Mouse (Mus musculus): Measurements from ENCODE around the gene Nme4.
"Not testable (repeated sequence)": the region's sequence is repeated elsewhere in the genome, so short reads cannot be mapped to it uniquely, and the experiment has no call there.

Nme4 gene

GRCm38 (mm10) chr17:26113181-26113948 is 18.0 kb upstream of the Nme4 start, which contains the start of gene Tmem8:
Tmem8 (plus strand) TSS chr17:26113299.
- peak; percentile 81 for DNase-seq

GRCm38 (mm10) chr17:26112751-26113150 is 17.3 kb upstream of the Nme4 start:
- DNase-seq: no peak

GRCm38 (mm10) chr17:26111722-26112121 is 16.3 kb upstream of the Nme4 start:
- no peak for DNase-seq

- DNase-seq: no peak
These were observed 15.6 kb upstream of the Nme4 start for GRCm38 (mm10) chr17:26111024-26111423.

GRCm38 (mm10) chr17:26110156-26110555 is 14.8 kb upstream of the Nme4 start:
- DNase-seq: no peak

GRCm38 (mm10) chr17:26105619-26106018 is 10.2 kb upstream of the Nme4 start:
- no peak for DNase-seq

- DNase-seq: no peak
These were observed 6.1 kb upstream of the Nme4 start for GRCm38 (mm10) chr17:26101478-26101877.

- DNase-seq: no peak
These were observed 4.8 kb upstream of the Nme4 start for GRCm38 (mm10) chr17:26100166-26100565.

- not testable (repeated sequence) for DNase-seq
These were observed 3.9 kb upstream of the Nme4 start for GRCm38 (mm10) chr17:26099316-26099715.

GRCm38 (mm10) chr17:26098461-26098860 is 3.1 kb upstream of the Nme4 start:
- DNase-seq: no peak

- DNase-seq: no peak
These were observed 781 bp downstream of the Nme4 start for GRCm38 (mm10) chr17:26094531-26095110.

GRCm38 (mm10) chr17:26089905-26090632 is 5.3 kb downstream of the Nme4 start, which contains the start of gene Decr2:
Decr2 (minus strand) TSS chr17:26090337.
- DNase-seq: peak; percentile 87

- DNase-seq: no peak
These were observed 8.3 kb downstream of the Nme4 start for GRCm38 (mm10) chr17:26087059-26087564.

GRCm38 (mm10) chr17:26080867-26081266 is 14.5 kb downstream of the Nme4 start:
- DNase-seq: no peak

- no peak for DNase-seq
These were observed 16.6 kb downstream of the Nme4 start for GRCm38 (mm10) chr17:26078851-26079250.

- DNase-seq: peak; percentile 79
These were observed 20.2 kb downstream of the Nme4 start for GRCm38 (mm10) chr17:26075246-26075645.

- DNase-seq: no peak
These were observed 25.3 kb downstream of the Nme4 start for GRCm38 (mm10) chr17:26070136-26070535.

GRCm38 (mm10) chr17:26068831-26069739 is 26.3 kb downstream of the Nme4 start, which contains the start of gene Rab11fip3:
Rab11fip3 (minus strand) TSS chr17:26069555.
- peak; percentile 85 for DNase-seq

GRCm38 (mm10) chr17:26068024-26068830 is 27.2 kb downstream of the Nme4 start:
- peak; percentile 34 for DNase-seq

- DNase-seq: no peak
These were observed 28.8 kb downstream of the Nme4 start for GRCm38 (mm10) chr17:26066488-26067020.

- DNase-seq: no peak
These were observed 30.5 kb downstream of the Nme4 start for GRCm38 (mm10) chr17:26064916-26065315.
